Mouse (Mus musculus) lung, adult 2 months (tissue): ENCODE data around the gene Drc3. TPM values are rescaled to one million over a fixed set of nuclear protein-coding genes. Genes with fewer than 3 reads are reported as not detected.

ENCODE experiments used
- DNase-seq: peaks from one replicate; pipeline ENCODE4 v3.0.0; 2022
- H3K4me1 ChIP-seq: fragments of 200-500 bp; 2 replicates; pipeline ENCODE4 v1.6.1; 2011; ENCODE audit warnings: low read length; ENCODE audit not compliant: control insufficient read depth, insufficient read depth
- H3K4me3 ChIP-seq: fragments of 200-500 bp; replicated peaks from 2 replicates; pipeline ENCODE3; 2011; ENCODE audit warnings: low read depth, mild to moderate bottlenecking, control low read depth, low read length; ENCODE audit errors: extremely low read depth
- CTCF ChIP-seq: fragments of 200-500 bp; IDR thresholded peaks from 2 replicates; pipeline ENCODE4 v1.5.1; 2011; ENCODE audit warnings: mild to moderate bottlenecking, low read length, control low read depth; ENCODE audit not compliant: insufficient read depth
- POLR2A ChIP-seq: fragments of 200-500 bp; IDR thresholded peaks from 2 replicates; pipeline ENCODE4 v1.6.1; 2011; ENCODE audit warnings: low read depth, mild to moderate bottlenecking, control low read depth, low read length, borderline replicate concordance; ENCODE audit errors: extremely low read depth
- WGBS: fragments of 180-500 bp; shearing (Covaris S2); methylation state at CpG from one replicate; pipeline ENCODE4 v1.1.7; 2018; 5-methylcytosine and 5-hydroxymethylcytosine counted together
- polyA plus RNA-seq: library from polyadenylated mRNA; depleted of rRNA; stranded (reverse); fragments of >200 nt; gene quantifications from 2 replicates; pipeline ENCODE4 v1.2.3, GENCODE M21; 2012

Drc3 gene
- polyA plus RNA-seq, 1 experiment, result 17.7 TPM

DNA sequence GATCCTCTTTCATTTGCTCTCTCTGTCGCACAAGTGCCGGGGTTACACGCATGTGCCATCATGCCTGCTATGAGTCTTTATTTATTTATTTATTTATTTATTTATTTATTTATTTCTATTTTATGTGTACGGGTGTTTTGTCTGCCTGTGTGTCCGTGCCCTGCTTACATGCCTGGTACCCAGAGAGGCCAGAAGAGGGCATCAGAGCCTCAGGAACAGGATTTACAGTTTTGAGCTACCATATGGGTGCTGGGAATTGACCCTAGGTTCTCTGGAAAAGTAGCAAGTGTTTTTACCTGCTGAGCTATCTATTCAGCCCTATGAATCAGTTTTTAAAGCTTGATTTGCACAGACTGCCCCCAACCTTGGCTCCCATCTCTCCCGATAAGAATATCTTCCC, 30.4 kb downstream of the Drc3 start:
- no peak for DNase-seq
- Histone ChIP-seq H3K4me1 (no peaks in the 10 kb centered on the region), H3K4me3 (no peak overlapping the region)
- TF ChIP-seq POLR2A (no peak), CTCF (no peak)
- 90% methylated on average over 6 of the region's 6 CpGs for WGBS

DNA sequence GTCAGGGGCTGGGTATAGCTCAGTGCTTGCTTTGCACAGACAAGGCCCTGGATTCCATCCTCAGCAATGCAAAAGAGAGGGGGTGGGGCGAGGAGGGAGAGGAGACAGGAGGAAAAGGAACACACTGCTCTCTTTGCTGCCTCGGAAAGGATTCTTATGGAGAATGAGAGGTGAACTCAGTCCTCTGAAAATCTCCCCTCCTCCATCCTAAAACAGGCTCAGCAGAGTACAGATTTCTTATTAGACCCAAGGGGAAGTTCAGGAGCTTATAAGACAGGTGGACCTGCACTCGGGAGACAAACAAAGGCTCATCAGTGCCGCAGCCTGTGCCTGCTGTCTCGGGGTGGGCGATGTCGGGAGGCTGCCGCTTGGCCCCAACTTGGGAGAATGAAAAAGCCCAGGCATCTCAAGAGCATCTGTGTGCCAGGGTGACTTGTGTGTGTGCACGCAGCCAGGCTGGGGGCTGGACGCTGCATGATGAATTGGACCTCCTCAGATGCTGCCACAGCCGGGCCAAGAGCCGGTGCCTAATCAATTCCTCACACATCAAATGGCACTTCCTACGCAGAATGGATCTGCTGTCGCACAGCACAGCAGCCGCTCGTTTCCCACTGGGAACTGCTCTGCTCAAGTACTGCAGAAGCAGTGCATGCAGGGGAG, 31.8 kb downstream of the Drc3 start:
- no peak for TF ChIP-seq POLR2A
- no peak for TF ChIP-seq CTCF
- no peak overlapping the region for H3K4me3 ChIP-seq
- 13% methylated on average over 16 of the region's 16 CpGs for WGBS
- DNase-seq, result no peak
- H3K4me1 ChIP-seq, result no peaks in the 10 kb centered on the region

DNA sequence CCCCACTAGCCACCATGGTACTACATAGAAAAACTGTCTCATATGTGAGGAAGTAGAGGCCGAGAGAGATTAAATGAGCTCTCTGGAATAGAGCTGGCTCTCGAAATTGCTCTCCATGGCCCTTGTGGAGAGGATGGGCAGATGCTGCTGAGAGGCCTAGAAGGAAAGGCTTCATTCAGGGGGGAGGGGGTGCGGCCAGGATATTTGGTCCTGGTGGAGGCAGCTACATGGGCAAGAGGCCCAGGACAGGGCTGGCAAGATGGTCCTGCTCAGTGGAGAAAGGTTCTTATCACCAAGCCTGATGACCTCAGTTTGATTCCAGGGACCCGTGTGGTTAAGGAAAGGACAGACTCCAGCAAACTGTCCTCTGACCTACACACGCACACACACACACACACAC, 32.8 kb downstream of the Drc3 start:
- no peak for DNase-seq
- no peaks in the 10 kb centered on the region for H3K4me1 ChIP-seq
- TF ChIP-seq CTCF, result no peak
- no peak for TF ChIP-seq POLR2A
- WGBS, result 80% methylated on average over 5 of the region's 5 CpGs
- H3K4me3 ChIP-seq, result no peak overlapping the region

DNA sequence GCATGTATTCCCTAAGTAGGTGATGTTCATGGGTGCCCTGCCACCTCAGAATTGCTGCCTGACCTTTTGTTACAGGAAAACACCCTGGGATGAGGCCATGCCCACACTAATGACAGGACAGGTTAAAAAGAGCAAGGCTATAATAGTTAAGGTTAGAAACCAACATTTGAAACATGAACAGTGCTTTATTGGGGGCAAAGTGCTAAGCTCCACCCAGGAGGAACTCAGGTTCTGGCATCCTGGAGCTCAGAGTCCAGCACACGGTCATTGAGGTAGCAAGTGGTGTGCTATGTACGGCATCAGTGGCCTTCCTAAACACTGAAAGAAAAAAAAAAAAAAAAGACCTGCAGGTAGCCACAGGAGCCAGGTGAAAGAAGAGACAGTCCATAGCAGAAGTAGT, 34.8 kb downstream of the Drc3 start:
- DNase-seq, result no peak
- no peaks in the 10 kb centered on the region for H3K4me1 ChIP-seq
- no peak overlapping the region for H3K4me3 ChIP-seq
- 82% methylated on average over 2 of the region's 2 CpGs for WGBS
- TF ChIP-seq POLR2A, result no peak
- no peak for TF ChIP-seq CTCF

DNA sequence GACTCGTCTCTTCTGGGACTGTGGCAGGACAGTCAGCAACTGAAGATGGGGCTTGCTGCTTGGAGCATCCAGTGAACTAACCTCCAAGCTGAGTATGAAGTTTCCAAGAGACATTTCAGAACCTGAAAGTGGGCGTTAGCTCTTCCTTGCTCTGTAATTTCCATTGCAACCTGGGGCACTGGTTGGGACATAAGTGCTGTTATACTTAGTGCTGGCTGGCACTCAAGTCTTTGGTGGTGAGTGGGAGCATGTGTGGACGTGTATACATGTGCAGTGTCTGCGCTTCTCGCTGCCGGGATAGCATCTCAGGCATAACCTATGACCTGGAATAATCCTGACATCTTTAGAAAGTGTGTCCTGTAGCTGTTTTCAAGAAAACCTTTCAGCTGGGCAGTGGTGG, 38.2 kb downstream of the Drc3 start:
- WGBS, result 80% methylated on average over 6 of the region's 6 CpGs
- DNase-seq, result no peak

DNA sequence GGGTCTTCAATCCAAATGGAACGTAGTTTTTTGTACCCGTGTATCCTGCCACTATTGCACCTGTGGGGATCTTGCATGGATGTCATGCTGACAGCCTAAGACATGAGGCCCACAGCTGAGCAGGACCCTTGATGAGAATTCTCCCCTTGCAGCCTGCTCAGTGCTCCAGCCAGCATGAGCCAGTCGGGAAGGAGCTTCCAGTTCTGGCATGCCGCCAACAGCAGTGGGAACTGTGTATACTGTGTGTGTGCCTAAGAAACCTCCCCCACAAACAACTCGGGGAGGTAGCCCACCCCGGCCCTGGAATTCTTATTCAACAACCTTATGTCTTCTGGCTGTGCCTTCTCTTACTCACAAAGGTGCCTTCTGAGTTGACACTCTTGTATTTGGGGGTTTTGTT, 43.4 kb downstream of the Drc3 start:
- no peak overlapping the region for H3K4me3 ChIP-seq
- 44% methylated on average over 6 of the region's 6 CpGs for WGBS
- no peaks in the 10 kb centered on the region for H3K4me1 ChIP-seq
- TF ChIP-seq CTCF (no peak), POLR2A (no peak)
- no peak for DNase-seq

More for the DNA sequence above, 38.2 kb downstream of the Drc3 start:
- H3K4me1 ChIP-seq, result no peaks in the 10 kb centered on the region
- no peak for TF ChIP-seq CTCF
- no peak for TF ChIP-seq POLR2A
- no peak overlapping the region for H3K4me3 ChIP-seq

DNA sequence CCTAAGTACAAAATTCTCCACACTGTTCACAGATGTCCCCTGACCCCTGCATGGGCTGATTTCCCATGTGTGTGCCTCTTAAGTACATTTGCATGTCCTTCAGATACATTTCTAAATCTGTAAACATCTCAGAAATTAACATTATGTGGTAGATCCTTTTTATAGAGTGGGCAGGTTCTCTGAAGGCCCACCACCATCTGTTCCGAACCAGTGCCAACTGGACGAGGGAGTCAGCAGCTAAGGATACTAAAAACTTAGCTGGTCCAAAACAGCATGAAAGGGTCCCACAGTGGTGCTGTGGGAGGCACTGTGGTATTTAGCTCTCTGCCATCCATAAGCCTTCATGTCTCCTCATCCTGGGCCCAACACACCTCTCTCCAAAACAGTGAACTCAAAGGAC, 44.0 kb downstream of the Drc3 start:
- TF ChIP-seq POLR2A (no peak), CTCF (no peak)
- DNase-seq, result no peak
- no peak overlapping the region for H3K4me3 ChIP-seq
- 83% methylated on average over 2 of the region's 2 CpGs for whole genome bisulfite sequencing
- no peaks in the 10 kb centered on the region for H3K4me1 ChIP-seq

DNA sequence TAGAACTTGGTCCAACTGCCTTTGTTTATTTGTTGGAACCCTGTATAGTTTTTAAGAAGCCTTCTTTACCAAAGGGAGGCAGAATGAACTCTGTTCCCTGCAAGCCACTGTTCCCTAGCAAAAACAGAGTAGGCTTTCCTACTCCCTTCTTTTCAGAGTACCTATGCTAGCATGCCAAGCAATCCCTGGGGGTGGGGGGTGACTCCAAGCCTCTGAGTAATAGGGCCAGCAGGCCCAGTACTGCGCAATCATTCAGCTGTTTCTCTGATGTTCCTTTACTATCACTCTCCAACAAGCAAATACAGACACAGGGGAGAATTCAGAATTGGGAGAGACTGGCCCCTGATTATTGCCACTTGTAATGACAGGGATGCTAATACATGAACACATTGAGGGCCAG, 53.5 kb downstream of the Drc3 start:
- WGBS, result 90% methylated on average over 1 of the region's 1 CpGs
- H3K4me3 ChIP-seq, result no peak overlapping the region
- H3K4me1 ChIP-seq, result no peaks in the 10 kb centered on the region
- no peak for TF ChIP-seq POLR2A
- no peak for TF ChIP-seq CTCF
- no peak for DNase-seq

DNA sequence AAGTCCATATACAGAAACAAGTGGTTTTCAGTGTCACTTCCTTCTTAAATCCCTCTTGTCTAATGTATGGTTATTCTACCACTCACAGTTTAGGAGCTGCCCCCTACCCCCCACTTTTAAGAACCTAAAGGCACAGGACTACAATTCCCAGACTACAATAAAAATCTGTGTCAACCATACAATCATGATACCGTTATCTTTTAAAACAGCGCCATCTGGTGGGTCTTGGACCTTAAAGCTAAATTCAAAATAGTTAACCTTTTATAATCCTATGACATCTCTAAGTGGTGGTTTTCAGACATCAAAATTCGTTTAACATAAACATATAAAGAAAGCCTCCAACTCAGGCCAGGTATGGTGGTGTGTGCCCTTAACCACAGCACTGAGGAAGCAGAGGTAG, 59.0 kb downstream of the Drc3 start:
- peak; percentile 39 for DNase-seq
- Histone ChIP-seq H3K4me1 (no peaks in the 10 kb centered on the region), H3K4me3 (no peak overlapping the region)
- WGBS, result 2% methylated on average over 3 of the region's 3 CpGs
- no peak for TF ChIP-seq POLR2A
- TF ChIP-seq CTCF, result peak; percentile 28; the same call in 1 of the 2 replicates

DNA sequence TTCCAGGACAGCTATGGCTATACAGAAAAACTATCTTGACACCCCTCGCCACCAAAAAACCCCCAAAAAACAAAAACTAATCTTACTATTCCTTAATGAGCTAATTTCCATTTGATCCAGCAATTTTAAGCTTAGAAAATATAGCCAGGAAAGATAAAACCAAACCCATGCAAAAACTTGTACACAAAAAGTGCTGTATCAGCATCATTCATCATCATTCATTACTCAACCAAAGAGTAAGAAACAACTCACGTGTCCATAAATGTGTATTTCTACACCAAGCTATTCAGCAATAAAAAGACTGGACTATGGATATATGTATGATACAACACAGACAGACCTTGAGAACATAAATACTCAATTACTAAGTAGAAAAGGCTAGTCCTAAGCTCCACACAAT, 59.8 kb downstream of the Drc3 start:
- TF ChIP-seq POLR2A (no peak), CTCF (no peak)
- 85% methylated on average over 2 of the region's 2 CpGs for WGBS
- no peak for DNase-seq
- H3K4me1 ChIP-seq, result peaks cover under 1% of the 10 kb centered on the region; the same call in 1 of the 2 replicates
- no peak overlapping the region for H3K4me3 ChIP-seq

DNA sequence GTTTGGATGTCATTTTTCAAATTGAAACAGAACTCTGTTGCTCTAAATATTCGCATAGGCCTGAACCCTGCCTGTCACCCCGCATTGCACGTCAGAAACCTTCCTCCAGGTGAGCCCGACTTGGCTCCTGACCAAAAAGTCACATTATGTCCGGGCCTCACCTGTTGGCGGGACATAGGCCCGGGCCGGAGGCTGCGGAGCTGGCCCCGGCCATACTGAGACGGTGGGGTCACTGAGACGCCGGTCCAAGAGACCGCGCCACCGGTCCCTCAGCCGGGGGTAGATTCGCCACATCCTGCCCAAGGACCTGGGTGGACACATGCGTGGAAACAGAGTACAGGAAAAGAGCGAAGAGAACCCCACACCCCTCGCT, 63.4 kb downstream of the Drc3 start:
- whole genome bisulfite sequencing, result under 1% methylated on average over 21 of the region's 21 CpGs
- TF ChIP-seq POLR2A (no peak), CTCF (no peak)
- Histone ChIP-seq H3K4me3 (peak overlapping the region; percentile 79), H3K4me1 (peaks cover 7% of the 10 kb centered on the region)
- DNase-seq, result no peak
